Mouse (Mus musculus): Measurements from ENCODE around the gene Arhgap20.

- TF ChIP-seq CTCF (IDR thresholded peaks at IDR 0.05; ENCODE audit: borderline replicate concordance, extremely low read depth, insufficient read depth, insufficient read length) (no peak), POLR2A (IDR thresholded peaks at IDR 0.05; ENCODE audit: borderline replicate concordance, extremely low read depth, insufficient read depth, insufficient read length, poor library complexity, severe bottlenecking) (no peak)
These were observed 26.8 kb upstream of the Arhgap20 start for GRCm38 (mm10) chr9:51738349-51738748.

All from brain, embryonic 14.5 days (tissue).